Mouse (Mus musculus): ENCODE results near the gene Cnn2.

DNA sequence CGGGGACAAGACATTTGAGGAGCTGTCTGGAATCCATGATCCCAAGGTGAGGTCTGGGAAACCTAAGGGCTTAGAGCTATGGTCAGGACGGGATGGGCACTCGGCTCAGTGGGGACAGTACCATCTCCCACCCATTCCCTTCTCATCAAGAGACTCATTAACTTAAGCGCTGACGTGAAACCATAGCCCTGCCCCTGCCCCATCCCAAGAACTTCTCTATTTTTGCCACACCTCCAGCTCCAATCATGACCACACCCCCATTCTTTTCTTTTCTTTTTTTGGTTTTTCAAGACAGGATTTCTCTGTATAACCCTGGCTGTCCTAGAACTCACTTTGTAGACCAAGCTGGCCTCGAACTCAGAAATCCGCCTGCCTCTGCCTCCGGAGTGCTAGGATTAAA is 13.7 kb upstream of the Cnn2 start:
- no peak for TF ChIP-seq CTCF (IDR thresholded peaks at IDR 0.05; ENCODE audit: low read depth)
- TF ChIP-seq EP300 (IDR thresholded peaks at IDR 0.05; ENCODE audit: low read depth), result no peak

All from liver, postnatal 0 days (tissue).